Mouse (Mus musculus) cerebellum, adult 18-20 months (tissue): ENCODE results near the gene Mindy4.
"Not testable (repeated sequence)": the region's sequence is repeated elsewhere in the genome, so short reads cannot be mapped to it uniquely, and the experiment has no call there.

Experiments used
- DNase-seq, 2 experiments: peaks; one replicate each; pipeline ENCODE4 v3.0.0; 2021

The Mindy4 gene

DNA sequence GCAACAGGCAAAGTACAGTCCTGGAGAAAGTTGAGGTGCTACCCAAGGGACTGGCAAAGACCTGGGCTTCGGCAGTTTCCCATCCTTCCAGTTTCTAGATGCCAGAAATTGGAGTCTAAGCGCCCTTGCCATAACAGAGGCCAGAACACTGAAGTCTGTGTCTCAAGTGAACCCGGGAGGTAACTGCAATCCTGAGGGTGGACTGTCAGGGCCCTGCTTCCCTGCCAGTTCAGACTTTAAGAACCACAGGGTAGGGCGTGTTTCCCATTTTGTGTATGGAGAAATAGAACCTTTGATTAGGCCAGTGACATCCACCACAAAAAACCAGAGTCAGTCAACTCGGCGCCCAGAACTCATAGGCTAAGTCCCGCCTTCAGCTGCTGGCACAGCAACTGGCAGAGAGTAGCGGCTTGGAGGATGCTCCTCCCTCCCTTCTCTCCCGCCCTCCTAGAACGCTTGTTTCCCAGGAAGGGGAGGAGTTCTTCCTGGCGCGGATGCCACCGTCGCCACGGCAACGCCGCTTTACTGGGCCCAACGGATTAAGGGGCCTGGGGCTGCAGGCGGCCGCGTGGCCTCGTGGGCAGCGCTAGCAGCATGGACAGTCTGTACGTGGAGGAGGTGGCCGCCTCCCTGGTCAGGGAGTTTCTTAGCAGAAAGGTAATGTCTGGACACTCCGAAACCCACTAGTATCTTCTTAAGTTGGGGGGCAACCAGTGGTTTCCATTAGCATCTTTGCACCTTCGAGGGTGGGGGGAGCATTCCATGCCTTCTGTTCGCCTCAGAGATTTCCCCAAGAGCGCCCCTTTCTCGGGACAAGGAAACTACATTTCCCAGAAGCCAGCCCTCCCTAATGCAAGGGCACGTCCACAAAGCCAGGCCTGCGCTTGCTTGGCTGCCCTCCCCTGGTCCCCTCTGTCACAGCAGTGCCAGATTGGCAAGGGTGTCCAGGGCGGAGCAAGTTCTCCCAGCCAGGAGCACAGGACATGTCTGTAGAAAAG is at the start of gene Mindy4:
TSS of gene Mindy4 (plus strand) at position 471 of the 998 bp plus-strand sequence.
- peak; percentile 83 to 95 for DNase-seq

DNA sequence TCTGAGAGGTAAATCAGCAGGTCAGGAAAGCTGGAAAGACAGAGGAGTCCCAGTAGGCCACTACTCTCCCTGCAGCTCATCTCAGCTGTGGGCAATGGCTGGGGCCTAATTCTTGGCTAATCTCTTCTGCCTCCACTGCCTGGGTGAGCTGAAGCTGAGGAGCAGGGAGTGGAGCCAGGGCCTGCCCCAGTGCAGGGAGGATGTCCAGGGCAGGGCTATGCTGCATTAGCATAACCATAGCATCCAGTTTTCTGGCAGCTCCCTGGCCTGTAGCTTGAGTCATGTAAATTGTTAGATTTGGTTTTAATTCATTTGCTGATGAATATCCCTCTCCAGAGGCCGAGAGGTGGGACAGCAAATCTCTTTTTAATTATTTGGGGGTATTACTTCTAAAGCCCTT is 43.9 kb upstream of the Mindy4 start:
- no peak for DNase-seq

DNA sequence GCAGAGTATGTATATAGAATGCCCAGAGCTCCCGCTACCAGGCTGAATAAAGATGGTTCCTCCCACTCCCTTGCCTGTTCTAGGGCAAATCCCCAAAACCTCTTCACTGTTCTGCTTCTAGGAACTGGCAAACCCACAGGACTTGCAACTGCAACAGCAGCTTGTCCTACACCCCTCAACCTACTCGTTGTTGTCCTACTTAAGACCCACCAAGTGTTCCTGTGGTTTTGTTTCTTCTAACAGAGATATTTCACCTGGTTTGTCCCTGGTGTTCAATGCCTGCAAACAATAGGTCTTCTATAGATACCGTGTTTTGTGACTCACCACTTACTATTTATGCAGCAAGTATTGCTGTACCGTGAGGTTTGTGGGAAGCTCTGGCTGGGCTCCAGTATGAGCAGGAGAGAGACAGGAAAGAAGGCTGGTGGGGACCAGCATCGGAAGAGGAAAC is 41.8 kb upstream of the Mindy4 start:
- no peak for DNase-seq

DNA sequence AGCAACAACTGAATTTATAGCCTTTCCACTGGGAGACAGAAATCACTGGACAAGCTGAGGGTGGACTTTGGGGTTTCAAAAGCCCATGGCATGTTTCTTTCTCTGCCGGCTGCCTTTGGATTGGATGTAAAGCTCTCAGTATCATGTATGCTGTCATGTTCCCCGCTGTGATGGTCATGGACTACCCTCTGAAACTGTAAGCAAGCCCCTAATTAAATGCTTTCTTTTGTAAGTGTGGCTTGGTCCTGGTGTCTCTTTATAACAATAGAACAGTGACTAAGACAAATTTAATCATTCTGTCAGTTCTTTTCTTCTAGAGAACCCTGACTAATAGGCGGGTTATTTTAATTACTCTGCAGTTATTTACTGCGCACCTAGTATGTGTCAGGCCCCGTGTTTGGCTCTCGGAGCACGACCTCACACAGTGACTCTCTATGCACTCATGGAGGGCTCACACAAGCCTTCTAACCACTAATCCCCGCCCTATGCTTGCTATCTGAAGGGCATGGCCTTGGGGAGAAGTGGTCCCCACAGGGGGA is 40.1 kb upstream of the Mindy4 start:
- DNase-seq, result no peak

DNA sequence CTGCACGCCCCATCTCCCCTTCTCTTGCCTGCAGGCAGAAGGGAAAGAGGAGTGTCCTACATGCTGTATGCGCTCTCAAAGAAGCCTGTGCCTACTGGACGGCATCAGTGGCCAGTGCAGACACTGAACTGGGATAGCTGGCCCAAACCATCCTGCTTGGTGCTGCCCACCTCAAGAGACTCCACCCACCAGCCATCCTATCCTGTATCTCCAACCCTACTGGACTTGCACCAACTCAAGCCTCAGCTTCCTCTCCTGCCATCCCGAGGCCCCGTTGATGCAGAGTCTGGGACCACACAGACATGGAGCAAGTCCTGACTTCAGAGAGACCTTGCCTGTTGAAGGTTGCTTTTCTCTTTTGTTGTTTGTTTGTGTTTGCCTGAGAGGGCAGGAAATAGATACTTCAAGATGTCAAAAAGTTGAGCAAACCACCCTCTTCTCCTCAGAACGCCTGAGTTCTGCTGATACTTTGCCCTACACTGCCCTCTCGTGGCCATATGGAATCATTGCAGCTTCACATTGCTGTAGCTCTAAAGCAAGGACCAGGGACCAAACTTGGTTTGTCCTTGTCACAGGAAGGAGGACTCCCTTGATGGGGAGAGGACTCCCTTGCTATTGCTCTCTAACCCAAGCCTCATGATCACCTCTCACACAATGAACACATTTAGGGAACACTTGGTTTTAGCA is 36.3 kb upstream of the Mindy4 start:
- peak; percentile 70 to 77 for DNase-seq

DNA sequence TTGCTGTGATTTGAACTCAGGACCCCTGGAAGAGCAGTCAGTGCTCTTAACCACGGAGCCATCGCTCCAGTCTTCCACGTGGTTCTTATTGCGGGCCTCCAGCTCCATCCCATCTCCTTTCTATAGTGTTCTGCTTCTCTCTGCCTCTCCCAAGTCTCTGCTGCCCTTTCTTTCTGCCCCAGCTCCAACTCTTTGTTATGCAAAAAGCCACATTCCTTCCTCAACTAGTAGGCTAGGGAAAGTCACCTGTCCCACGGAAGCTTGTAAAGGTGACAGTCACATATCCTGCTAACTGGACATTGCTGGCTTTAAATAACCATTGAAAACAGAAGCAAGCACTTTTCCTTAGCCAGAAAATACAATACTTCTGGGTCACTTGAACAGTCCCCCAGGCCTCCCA is 33.4 kb upstream of the Mindy4 start:
- no peak for DNase-seq

DNA sequence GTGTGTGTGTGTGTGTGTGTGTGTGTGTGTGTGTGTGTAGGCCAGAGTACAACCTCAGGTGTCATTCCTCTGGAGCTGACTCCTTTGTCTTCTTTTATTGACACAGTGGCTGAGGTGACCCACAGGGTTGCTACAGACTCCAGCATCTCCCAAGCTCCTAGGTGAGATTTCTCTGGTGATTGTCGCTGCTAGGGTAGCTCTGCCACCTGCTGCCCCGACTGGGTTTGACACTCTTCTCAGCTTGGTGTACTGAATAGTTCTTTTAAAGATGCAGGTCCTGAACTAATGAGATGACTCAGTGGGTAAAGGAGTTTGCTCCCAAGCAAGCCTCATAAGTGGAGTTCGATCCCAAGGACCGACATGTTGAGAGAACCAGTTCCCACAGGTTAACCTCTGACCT is 31.5 kb upstream of the Mindy4 start:
- DNase-seq, result no peak

DNA sequence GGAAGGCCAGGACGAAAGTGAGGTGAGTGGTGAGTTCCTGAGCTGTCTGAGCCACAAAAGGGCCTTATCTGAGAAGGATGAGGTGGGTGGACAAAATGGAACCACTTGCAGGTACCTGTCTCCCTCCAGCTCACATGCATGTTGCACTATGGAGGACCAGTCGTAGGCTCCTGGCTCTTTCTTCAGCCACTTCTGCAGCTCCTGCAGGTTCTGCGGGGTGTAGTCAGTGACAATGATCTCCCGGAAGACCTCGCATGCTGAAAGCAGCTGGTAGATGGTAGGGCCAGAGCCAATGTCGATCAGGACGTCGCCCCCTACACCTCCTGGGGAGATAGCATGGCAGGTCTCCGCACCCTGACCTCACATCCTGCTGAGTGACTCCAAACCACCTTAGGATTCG is 30.0 kb upstream of the Mindy4 start:
- DNase-seq, result no peak

DNA sequence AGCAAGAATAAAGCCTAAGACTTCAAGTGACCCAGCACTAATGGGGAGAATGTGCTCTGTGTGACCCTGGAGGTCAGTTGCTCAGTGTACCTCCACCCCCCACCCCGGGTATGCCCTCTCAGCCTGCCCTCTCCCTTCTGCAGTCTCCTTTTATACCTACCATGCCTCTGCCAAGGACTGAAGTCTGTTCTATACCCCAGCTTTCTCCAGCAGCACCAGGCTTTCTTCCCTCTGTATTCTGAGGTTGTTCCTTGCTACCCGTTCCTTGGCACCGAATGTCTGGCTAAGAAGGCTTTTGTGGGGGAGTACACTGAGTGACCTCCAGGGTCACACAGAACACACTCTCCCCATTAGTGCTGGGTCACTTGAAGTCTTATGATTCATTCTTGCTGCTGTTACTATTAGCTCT is 29.2 kb upstream of the Mindy4 start:
- no peak for DNase-seq

DNA sequence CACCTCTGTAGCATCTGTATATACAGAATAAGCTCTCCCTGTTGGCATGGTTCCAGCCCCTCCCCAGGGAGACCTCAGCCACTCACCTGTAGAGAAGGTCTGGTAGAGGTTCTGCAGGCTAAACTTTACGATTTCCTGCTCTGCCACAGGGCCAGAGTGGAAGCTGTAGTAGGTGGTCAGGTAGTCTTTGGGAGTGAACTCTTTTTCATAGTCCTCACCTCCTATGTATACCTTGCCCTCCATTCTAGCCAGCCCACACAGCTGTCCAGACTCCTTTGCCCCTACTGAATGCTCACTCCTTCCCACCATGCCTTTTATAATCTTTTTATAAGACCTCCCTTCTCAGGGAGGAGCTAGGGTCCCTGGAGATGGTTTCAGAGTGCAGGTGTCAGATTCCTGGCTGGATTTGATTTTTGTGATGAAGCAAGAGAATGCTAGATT is 28.4 kb upstream of the Mindy4 start, which contains the start of gene Inmt:
TSS of gene Inmt (minus strand) at position 303 of the 441 bp plus-strand sequence.
- no peak for DNase-seq

DNA sequence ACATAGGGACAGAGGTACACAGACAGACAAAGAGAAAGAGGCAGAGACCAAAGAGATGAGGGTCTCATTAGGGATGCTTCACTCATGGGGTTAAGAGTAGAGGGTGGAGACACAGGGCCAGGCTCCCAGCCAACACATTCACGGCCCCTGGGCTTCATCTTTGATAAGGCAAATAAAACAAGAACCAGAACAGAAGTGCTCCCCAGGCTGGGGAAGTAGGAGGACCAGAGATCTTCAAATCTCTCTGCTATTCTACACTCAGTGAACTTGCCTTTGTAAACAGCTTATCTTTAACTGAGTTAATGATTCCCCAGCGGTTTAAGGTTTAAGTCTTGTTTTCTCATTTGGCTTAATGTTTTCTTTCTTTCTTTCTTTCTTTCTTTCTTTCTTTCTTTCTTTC is 27.7 kb upstream of the Mindy4 start:
- no peak for DNase-seq

DNA sequence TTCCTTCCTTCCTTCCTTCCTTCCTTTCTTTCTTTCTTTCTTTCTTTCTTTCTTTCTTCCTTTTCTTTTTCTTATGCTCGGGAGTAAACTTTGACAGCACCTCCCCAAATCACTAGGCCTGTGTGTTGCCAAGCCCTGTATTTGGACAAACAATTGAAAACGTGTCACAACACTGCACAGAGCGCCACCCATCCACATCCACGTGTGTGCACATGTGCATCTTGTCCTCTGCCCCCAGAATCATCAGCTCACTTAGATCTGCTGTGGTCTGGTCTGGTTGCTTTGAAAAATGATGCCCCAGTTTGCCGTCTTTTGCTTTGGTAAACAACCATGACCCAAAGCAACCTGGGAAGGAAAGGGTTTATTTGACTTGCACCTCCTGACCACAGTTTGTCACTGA is 27.3 kb upstream of the Mindy4 start:
- DNase-seq, result no peak

DNA sequence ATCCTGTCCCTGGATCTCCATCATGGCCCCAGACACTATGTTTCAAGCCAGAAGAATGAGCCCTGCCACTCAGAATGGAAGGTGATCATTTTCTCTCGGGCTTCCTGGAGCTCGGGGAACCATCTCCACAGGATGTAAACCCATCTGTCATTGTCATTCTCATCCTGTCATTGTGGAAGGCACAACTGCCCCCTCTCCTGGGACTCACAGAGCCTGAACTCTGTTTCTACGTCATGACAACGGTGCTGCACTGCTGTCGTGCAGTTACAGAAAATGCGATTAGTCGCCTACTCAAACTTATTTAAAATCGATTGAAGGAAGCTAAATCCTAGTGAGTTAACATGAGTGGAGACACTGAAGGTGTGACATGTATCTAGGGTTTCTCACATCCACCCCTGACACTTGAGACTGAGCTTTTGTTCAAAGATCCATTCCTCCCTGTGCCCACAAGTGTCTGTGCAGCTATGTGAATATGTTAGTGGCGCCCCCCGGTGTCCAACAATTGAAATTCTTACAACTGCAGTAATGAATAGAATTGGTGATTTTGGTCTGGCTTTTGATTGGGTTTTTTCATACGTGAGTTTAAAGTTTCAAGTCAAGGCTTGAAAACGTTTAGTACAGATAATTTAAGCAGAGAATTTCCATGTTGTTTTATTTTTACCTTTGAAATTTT is 26.0 kb upstream of the Mindy4 start:
- peak; percentile 16 to 22 for DNase-seq

DNA sequence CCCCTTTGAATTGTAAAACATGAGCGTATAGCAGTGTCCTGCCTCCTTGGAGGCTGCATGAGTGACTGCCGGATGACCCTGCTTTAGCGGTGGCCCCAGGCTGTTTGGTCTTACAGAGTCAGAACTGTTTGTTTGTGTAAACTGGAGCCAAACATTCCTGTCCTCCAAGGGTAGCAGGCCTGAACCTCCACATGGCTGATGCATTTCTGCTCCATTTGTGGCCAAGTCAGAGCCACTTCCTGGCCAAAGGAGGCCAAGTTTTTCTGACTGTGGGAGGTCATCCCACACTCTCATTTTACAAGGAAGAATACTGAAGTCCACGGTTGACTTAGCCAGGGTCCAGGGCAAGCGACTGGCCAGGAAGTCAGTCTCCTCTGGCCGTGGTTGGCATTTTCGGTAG is 23.6 kb upstream of the Mindy4 start:
- DNase-seq, result no peak

DNA sequence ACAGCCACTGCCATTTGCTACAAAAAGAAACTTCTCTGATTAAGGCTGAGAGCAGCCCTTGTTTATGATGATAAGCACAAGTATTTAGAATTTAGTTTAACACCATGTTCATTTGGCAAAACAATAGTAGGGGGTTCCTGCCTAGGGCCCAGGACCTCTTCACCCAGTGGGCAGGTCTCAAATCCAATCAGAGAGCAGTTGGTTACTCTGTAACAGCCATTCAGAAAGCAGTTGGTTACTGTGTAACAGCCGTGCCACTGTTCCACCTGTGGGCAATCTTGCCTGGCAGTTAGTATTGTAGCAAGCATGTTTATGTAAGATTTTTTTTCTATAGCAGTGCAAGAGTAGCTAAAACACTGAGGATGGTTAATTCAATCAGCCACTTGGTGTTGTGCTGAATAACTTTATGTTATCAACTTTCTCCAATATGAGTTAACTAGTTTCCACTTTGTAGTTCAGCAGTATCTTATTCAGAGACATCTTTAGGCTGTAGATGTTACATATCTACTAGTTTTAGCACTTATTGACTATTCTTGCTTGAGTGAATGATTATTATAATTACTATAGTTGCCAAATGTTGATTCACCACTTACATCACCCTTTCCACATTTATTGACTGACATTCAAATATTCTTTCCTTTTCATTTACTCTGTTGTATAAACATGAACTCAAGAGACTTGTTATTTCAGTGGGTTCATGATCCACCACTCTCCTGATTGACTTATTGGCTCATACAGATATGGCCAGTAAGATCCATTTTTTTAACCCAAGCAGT is 20.3 kb upstream of the Mindy4 start:
- DNase-seq, result no peak

DNA sequence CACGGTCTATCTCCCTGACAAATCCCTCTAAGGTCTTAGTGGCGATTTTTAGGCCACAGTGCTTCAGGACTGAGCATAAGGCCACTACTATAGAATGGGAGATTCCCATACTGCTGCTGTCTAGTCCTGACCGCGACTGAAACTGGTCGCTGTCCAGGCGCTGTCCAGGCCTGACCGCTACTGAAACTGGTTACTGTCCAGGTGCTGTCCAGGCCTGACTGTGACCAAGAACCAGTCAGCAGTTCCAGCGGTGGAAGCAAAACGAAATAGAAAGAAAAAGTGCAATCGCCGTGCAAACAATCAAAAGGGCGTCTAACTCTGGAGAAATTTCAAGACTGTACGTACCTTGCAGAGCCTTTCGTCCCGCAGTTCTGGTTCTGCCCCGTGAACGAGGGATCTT is 15.4 kb upstream of the Mindy4 start:
- not testable (repeated sequence) for DNase-seq

DNA sequence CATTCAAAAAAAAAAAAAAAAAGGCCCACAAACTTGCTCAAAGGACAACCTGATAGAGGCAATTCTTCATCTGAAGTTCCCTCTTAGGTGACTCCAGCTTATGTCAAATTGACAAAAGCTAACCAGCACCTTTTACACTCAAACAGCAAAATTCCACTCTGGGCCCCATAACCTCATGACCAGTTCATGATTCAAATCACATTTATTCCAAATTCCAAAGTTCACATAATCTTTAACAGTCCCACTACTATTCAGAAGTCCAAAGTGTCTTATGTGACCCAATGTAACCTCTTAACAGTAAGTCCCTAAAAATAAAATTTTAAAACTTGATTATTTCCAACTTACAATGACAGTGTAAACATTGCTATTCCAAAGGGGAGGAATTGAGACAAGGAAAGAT is 13.8 kb upstream of the Mindy4 start:
- no peak for DNase-seq

DNA sequence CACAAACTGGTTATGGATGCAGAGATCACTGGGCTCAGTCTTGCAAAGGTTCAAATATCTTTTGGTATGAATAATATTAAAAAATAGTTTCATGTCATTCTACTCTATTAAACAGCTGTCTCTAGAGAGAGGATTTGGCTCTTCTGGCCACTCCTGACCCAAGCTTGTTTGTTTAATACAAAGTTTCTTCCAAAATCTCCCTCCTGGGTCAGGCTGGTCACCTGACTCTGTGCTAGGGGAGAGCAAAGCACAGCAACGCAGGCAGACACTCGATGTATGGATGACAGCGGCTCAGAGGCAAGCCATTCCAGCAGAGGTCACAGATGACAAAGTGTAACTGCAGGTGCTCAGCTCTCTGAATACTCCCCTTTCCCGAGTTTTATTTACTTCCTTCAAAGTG is 11.6 kb upstream of the Mindy4 start:
- DNase-seq, result no peak

DNA sequence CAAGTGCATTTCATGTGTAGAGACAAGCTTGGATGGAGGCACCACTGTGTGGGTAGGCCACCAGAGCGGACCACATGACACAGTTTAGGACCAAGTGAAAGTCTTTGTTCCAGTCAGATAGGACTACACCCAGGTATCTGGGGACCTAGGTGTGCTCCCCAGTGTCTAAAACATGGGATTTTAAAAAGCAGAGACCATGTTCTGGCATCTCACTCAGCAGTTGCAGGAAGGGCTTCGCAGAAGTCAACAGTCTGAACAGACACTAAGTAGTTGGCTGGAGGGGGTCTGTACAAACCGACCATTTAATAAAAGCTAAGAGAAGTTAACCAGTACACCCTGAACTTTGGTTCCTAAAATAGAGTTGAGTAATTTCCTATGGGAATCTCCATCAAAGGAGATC is 10.0 kb upstream of the Mindy4 start:
- no peak for DNase-seq

DNA sequence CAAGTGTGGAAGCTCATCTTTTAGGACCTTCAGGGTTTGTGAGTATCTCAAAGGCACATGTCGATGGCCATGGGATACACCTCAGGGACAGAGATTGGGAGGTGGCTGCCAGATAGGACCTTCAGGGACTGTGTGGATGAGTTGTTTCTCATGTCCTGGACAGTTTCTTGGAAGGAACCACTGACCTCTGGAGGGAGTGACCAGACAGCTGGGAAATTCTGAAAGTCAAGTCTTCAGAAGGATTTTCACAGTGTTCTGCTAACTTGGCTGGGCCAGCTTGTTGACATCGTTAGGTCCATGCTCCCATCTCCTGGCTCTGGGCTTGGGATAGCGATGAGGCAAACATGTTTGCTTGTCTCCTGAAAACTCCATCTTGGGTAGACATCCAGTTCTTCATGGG is 4.1 kb upstream of the Mindy4 start:
- DNase-seq, result no peak

DNA sequence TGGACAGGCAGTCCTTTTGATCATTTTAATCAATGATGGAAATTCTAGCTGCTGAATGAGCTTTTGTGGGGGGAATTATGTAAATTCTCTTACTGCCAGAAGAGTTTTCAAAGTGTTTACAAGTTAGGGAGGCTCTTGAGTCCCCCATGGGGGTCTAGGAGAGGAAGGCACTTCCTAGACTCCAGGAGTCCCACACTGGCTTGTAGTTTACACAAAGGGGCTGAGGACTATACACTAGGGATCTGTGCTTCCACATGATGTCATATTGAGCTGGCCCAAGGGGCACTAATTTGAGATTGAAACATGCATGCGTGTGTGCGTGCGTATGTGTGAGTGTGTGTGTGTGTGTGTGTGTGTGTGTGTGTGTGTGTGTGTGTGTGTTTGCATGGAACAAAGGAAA is 748 bp downstream of the Mindy4 start:
- peak in 1 of 2 experiments; percentile 13 for DNase-seq

DNA sequence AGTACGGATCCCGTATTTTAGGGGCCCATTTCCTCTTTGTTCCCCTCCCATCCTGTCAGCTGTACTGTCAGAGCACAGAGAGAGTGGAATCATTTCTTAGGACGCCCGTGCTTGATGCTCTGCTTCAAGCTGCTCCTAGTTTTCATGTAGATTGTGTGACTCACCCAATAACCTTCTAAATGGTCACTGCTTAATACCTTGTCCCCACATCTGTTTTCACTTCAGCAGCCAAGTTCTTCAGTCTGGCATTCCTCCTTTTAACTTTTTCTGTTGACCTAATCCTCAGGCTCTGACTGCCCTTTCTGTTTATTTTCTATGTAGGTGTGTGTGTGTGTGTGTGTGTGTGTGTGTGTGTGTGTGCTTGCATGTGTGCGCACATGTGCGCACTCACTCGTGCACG is 4.6 kb downstream of the Mindy4 start:
- DNase-seq, result no peak
